Mouse (Mus musculus) liver, adult 2 months (tissue): ENCODE results near the gene Rcn1.

ENCODE experiments used
- CTCF ChIP-seq: fragments of 200-500 bp; IDR thresholded peaks from 2 replicates; pipeline ENCODE4 v1.5.1; 2011; ENCODE audit warnings: low read depth, low read length, control low read depth
- POLR2A ChIP-seq: fragments of 200-500 bp; IDR thresholded peaks from 2 replicates; pipeline ENCODE4 v1.6.1; 2011; ENCODE audit warnings: low read length, control low read depth; ENCODE audit not compliant: insufficient read depth; ENCODE audit errors: extremely low read depth

- TF ChIP-seq CTCF (no peak), POLR2A (no peak)
Measured at GRCm38 (mm10) chr2:105417663-105418062, 18.5 kb upstream of the Rcn1 start.
